Mouse (Mus musculus) bone marrow, adult 2 months (tissue): ENCODE measurements around the gene Cenpm. TPM values are rescaled to one million over a fixed set of nuclear protein-coding genes. Genes with fewer than 3 reads are reported as not detected.

Experiments used
- H3K27ac ChIP-seq: fragments of 200-500 bp; 2 replicates; pipeline ENCODE4 v1.5.1; 2012; ENCODE audit warnings: low read depth, mild to moderate bottlenecking, control low read depth, inconsistent platforms, low read length; ENCODE audit not compliant: control insufficient read depth, poor library complexity, insufficient read depth
- H3K4me1 ChIP-seq: fragments of 200-500 bp; 2 replicates; pipeline ENCODE4 v1.6.1; 2011; ENCODE audit warnings: low read length; ENCODE audit not compliant: control insufficient read depth, insufficient read depth
- H3K4me3 ChIP-seq: fragments of 200-500 bp; replicated peaks from 2 replicates; pipeline ENCODE3; 2011; ENCODE audit warnings: mild to moderate bottlenecking, low read depth, low read length, control low read depth; ENCODE audit not compliant: control insufficient read depth
- CTCF ChIP-seq: fragments of 200-500 bp; IDR thresholded peaks from 2 replicates; pipeline ENCODE4 v1.5.1; 2011; ENCODE audit warnings: low read length, control low read depth; ENCODE audit not compliant: control insufficient read depth, insufficient read depth
- POLR2A ChIP-seq: fragments of 200-500 bp; IDR thresholded peaks from 2 replicates; pipeline ENCODE4 v1.6.1; 2011; ENCODE audit warnings: low read depth, mild to moderate bottlenecking, control low read depth, low read length, borderline replicate concordance; ENCODE audit not compliant: control insufficient read depth
- WGBS: fragments of 180-500 bp; shearing (Covaris S2); methylation state at CpG from one replicate; pipeline ENCODE4 v1.1.7; 2018; 5-methylcytosine and 5-hydroxymethylcytosine counted together
- polyA plus RNA-seq: library from polyadenylated mRNA; stranded (reverse); fragments of >200 nt; gene quantifications from 2 replicates; pipeline ENCODE4 v1.2.4, GENCODE M21; 2011; ENCODE audit warnings: low replicate concordance; ENCODE audit not compliant: missing spikeins, insufficient read depth, insufficient read length

The Cenpm gene
- polyA plus RNA-seq, 1 experiment, result 21.2 TPM

DNA sequence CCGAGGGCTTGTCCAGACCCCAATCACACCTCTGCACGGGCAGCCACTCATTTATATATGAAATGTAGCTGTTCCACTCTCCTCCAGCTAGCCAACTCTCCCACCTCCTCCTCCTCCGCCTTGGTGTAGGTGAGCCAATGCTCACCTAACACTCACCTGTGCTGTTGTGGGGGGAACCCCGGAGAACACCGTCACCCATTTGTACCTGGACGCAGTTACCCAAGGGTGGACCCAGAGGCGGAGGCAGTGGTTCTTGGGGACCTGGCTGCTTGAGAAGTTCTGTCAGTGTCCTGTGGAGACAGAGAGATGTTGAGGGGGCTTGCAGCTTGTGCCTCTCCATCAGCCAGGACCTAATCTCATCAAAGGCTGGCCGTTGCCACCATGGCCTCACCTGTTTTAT lies 36.2 kb downstream of the Cenpm start:
- H3K4me1 ChIP-seq, result no peaks in the 10 kb centered on the region; the same call in 1 of the 2 replicates
- H3K27ac ChIP-seq, result no peak overlapping the region
- H3K4me3 ChIP-seq, result no peak overlapping the region
- TF ChIP-seq CTCF, result no peak
- TF ChIP-seq POLR2A, result no peak
- 85% methylated on average over 8 of the region's 8 CpGs for WGBS

DNA sequence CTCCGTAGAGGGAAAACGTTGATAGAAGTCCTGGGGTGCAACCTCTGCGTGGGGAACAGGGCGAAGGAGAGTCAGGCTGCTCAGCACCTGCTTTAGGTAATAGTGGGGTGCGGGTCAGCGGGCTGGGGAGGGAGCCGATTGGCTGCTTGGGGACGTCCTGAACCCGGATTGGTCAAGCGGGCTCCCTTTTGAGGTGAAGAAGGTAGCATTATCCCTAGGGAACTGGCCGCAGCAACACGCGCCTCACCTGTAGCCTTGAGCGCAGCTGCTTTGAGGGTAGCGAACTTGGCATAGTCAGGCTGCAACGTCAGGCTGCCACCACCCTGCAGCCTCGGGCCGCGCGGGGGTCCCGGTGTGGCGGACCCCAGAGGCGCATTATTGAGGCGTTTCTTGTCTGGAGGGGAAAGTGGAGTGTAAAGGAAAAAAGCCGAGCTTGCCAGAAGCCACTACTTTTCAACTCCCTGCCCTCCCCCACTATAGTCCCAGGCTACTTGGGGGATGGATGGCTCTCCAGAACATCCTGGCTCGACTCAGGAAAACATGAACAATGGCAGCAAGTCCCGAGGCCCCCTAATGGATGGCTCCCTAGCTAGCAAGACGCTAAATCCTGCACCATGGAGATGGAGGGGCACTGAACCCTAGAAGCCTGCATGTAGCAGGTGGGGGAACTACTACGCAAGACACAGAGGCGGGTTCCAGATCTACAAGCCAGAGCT lies 36.9 kb downstream of the Cenpm start:
- no peaks in the 10 kb centered on the region; the same call in 1 of the 2 replicates for H3K4me1 ChIP-seq
- no peak for TF ChIP-seq CTCF
- TF ChIP-seq POLR2A, result no peak
- 89% methylated on average over 30 of the region's 30 CpGs for WGBS

DNA sequence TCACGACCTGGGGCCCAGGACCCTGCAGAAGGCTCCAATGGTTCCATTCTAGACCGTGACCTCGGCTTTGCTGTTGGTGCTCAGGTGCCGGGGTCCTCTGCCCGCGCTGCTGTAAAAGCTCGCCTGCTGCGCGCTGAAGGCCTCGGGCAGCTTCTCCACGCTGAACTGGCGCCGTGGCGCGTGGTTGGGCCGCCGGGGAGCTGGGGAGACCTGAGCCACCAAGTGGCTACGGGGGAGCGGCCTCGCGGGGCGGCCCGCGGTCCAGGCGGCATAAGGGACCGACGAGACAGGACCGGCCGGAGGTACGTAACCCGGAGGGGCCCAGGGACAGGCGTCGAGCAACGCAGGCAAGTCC lies 37.5 kb downstream of the Cenpm start:
- Histone ChIP-seq H3K4me3 (no peak overlapping the region), H3K4me1 (no peaks in the 10 kb centered on the region; the same call in 1 of the 2 replicates), H3K27ac (no peak overlapping the region)
- WGBS, result 94% methylated on average over 34 of the region's 34 CpGs
- TF ChIP-seq POLR2A (no peak), CTCF (no peak)

More for the DNA sequence above, 36.9 kb downstream of the Cenpm start:
- Histone ChIP-seq H3K4me3 (no peak overlapping the region), H3K27ac (no peak overlapping the region)

DNA sequence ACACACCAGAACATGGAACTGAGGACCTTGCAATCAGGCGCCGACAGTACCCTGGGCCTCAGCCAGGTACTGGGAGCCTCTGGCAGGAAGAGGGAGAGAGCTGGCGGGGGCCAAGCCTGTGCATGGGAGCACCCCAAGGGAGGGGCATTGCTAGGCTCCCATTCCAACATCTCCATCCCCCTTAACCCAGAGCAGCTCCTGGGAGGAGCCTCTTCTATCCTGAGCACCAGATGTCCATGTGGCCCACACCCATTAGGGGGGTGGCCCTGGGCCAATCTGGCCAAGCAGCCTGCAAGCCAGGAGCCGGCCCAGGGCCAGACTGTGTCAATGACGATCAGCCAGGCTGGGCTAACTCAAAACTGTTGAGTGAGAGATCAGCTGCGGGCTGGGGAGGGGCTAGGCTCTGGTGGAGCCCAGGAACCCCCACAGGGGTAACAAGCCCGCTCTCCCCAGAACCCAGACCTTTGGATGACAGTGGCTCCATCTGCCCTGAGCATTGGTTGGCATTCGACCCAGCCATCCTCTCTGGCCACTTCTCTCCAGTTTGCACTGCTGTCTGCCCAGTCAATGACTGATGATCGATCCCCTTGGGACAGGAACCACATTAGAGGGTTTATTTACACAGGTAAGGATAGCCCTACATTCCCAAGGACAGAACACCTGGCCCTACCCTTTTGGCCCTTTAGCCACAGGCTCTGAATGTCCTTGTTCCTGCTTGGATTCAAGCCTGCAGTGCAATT lies 38.0 kb downstream of the Cenpm start:
- 83% methylated on average over 9 of the region's 9 CpGs for WGBS

DNA sequence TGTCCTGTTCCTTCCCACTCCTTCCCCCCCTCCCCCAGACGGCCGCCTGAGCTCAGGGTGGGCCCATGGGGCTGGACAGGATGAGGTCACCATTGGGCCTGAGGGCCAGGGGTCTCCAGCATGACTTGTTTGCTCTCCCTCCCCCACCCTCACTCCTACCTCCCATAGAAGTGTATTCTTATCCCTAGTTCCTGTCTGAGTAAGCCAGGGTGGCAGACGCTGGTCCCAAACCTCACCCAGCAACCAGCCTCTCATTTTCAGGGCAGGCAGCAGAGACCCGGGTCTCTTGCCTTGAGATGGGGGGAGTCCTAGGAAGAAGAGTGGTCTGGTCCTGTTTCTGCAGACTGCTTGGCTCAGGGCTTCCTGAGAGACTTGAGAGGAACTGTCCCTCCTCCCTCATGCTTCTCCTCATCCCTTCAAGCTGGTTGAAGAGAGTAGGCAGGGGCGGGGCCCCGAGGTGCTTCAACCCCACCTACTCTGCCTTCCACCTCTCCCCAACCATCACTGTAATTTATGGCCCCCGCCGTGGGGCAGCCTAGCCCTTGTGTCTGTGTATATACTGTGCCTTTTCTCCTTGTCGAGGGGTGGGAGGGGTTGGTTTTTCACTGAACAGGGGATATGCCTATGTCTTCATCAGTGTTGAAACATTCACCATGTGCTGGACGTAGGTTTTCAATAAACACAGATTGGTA lies 39.7 kb downstream of the Cenpm start:
- no peak overlapping the region for H3K27ac ChIP-seq
- 63% methylated on average over 10 of the region's 10 CpGs for WGBS
- H3K4me1 ChIP-seq, result no peaks in the 10 kb centered on the region; the same call in 1 of the 2 replicates
- no peak overlapping the region for H3K4me3 ChIP-seq
- TF ChIP-seq POLR2A, result no peak
- no peak for TF ChIP-seq CTCF

More for the DNA sequence above, 38.0 kb downstream of the Cenpm start:
- no peak overlapping the region for H3K4me3 ChIP-seq
- TF ChIP-seq CTCF (no peak), POLR2A (no peak)
- no peak overlapping the region for H3K27ac ChIP-seq
- H3K4me1 ChIP-seq, result no peaks in the 10 kb centered on the region; the same call in 1 of the 2 replicates

DNA sequence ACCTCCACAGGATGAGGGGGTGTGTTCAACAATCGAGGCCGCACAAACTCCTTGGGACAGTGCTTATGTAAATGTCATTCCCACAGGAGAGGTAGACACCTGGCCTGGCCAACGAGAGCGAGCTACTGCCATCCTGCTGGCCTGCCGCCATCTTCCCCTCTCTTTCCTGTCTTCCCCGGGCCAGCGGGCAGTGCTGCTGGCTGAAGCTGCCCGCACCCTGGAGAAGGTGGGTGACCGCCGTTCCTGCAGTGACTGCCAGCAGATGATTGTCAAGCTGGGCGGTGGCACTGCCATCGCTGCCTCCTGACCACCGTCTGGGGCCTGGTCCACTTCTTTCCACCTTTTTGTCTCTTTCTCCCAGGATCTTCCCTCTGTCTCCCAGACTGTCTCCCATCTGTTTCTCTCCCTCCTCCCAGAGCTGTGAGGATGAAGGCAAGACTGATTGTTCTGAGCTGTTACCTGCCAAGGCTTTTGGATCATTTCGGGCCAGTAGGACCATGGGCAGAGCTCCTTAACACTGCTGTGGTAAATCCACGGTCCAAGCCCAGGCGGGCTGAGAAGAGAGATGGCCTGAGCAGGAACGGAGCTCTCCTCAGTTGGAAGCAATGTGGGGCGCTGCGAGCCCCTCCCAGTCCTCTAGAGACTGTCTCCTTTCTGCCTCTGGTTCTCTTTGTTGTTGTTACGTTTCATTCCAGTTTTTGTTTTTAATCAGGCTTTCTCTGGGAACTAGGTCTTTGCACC lies 40.8 kb downstream of the Cenpm start:
- TF ChIP-seq POLR2A, result no peak
- Histone ChIP-seq H3K27ac (no peak overlapping the region), H3K4me3 (no peak overlapping the region), H3K4me1 (no peaks in the 10 kb centered on the region; the same call in 1 of the 2 replicates)
- WGBS, result 89% methylated on average over 20 of the region's 20 CpGs

DNA sequence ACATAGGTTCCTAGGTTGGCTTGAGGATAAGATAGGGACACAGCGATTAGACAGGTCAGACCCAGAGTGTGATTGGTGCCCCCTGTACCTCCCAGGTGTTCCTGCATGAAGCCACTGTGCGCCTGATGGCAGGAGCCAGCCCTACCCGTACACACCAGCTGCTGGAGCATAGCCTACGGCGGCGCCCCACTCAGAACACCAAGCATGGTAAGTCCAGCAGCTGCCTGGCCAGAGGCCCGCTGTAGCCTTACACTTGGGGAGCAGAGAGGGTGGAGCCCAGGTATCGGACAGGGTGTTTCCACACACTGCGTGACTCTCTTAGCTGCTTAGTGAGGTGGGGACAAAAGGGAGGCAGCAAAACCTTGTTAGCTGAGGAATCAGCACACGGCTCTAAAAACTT lies 41.5 kb downstream of the Cenpm start:
- Histone ChIP-seq H3K27ac (no peak overlapping the region), H3K4me3 (no peak overlapping the region), H3K4me1 (peaks cover 3% of the 10 kb centered on the region; the same call in 1 of the 2 replicates)
- TF ChIP-seq POLR2A (no peak), CTCF (no peak)
- WGBS, result 94% methylated on average over 10 of the region's 10 CpGs
